Mouse (Mus musculus) spleen, adult 2 months (tissue): ENCODE results near the gene Car10. TPM values are rescaled to one million over a fixed set of nuclear protein-coding genes. Genes with fewer than 3 reads are reported as not detected.

ENCODE experiments used
- DNase-seq, 2 experiments: peaks; one replicate each; pipeline versions ENCODE4 v3.0.0 to v3.0.0-alpha.2; 2012 to 2021; ENCODE audit warnings: low spot score in 2 of 2, low read depth in 1 of 2
- H3K27ac ChIP-seq: fragments of 200-500 bp; 2 replicates; pipeline ENCODE4 v1.5.1; 2012; ENCODE audit warnings: low read length, inconsistent platforms; ENCODE audit not compliant: insufficient read depth
- H3K27me3 ChIP-seq: fragments of 200-500 bp; 2 replicates; pipeline ENCODE4 v1.6.1; 2012; ENCODE audit warnings: mild to moderate bottlenecking, moderate library complexity, low read length, inconsistent platforms; ENCODE audit not compliant: control insufficient read depth, insufficient read depth
- H3K36me3 ChIP-seq: fragments of 200-500 bp; 2 replicates; pipeline ENCODE4 v1.6.1; 2012; ENCODE audit warnings: mild to moderate bottlenecking, low read length, inconsistent platforms; ENCODE audit not compliant: control insufficient read depth, insufficient read depth
- H3K4me1 ChIP-seq: fragments of 200-500 bp; 2 replicates; pipeline ENCODE4 v1.6.1; 2011; ENCODE audit warnings: inconsistent platforms; ENCODE audit not compliant: control insufficient read depth, insufficient read depth, insufficient read length
- H3K4me3 ChIP-seq: fragments of 200-500 bp; 2 replicates; pipeline ENCODE4 v1.5.1; 2011; ENCODE audit warnings: mild to moderate bottlenecking, inconsistent platforms; ENCODE audit not compliant: insufficient read depth, insufficient read length; ENCODE audit errors: extremely low read depth
- CTCF ChIP-seq: fragments of 200-500 bp; IDR thresholded peaks from 2 replicates; pipeline ENCODE4 v1.5.1; 2011; ENCODE audit warnings: mild to moderate bottlenecking, inconsistent platforms; ENCODE audit not compliant: insufficient read depth, insufficient read length, insufficient replicate concordance; ENCODE audit errors: extremely low read depth
- POLR2A ChIP-seq: fragments of 200-500 bp; IDR thresholded peaks from 2 replicates; pipeline ENCODE4 v1.6.1; 2011; ENCODE audit warnings: low read depth, low read length, inconsistent platforms
- WGBS: fragments of 180-500 bp; shearing (Covaris S2); methylation state at CpG from one replicate; pipeline ENCODE4 v1.1.7; 2018; 5-methylcytosine and 5-hydroxymethylcytosine counted together
- polyA plus RNA-seq: library from polyadenylated mRNA; depleted of rRNA; stranded (reverse); fragments of >200 nt; gene quantifications from 2 replicates; pipeline ENCODE4 v1.2.3, GENCODE M21; 2012

Gene Car10
- polyA plus RNA-seq, 1 experiment, result not detected

GRCm38 (mm10) chr11:93309981-93310380, 212.2 kb downstream of the Car10 start:
- WGBS, result 80% methylated on average over 1 of the region's 1 CpGs
- Histone ChIP-seq H3K4me3 (no peak overlapping the region), H3K4me1 (no peaks in the 10 kb centered on the region), H3K27me3 (no peaks in the 10 kb centered on the region), H3K27ac (no peak overlapping the region), H3K36me3 (no peaks in the 10 kb centered on the region)
- no peak for TF ChIP-seq CTCF
- no peak for TF ChIP-seq POLR2A
- DNase-seq, result no peak

GRCm38 (mm10) chr11:93337756-93338155, 239.9 kb downstream of the Car10 start:
- DNase-seq, result no peak
- H3K36me3 ChIP-seq, result no peaks in the 10 kb centered on the region
- WGBS, result 90% methylated on average over 3 of the region's 3 CpGs
- no peak overlapping the region for H3K27ac ChIP-seq
- no peaks in the 10 kb centered on the region for H3K4me1 ChIP-seq
- no peak for TF ChIP-seq CTCF
- TF ChIP-seq POLR2A, result no peak
- H3K27me3 ChIP-seq, result no peaks in the 10 kb centered on the region
- no peak overlapping the region for H3K4me3 ChIP-seq

- no peak for DNase-seq
- H3K4me1 ChIP-seq, result no peaks in the 10 kb centered on the region
- no peaks in the 10 kb centered on the region for H3K27me3 ChIP-seq
- TF ChIP-seq POLR2A, result no peak
- TF ChIP-seq CTCF, result no peak
- 86% methylated on average over 3 of the region's 3 CpGs for WGBS
- no peak overlapping the region for H3K4me3 ChIP-seq
- no peaks in the 10 kb centered on the region for H3K36me3 ChIP-seq
- H3K27ac ChIP-seq, result no peak overlapping the region
These were observed 246.1 kb downstream of the Car10 start for GRCm38 (mm10) chr11:93343961-93344360.

GRCm38 (mm10) chr11:93344869-93345268, 247.0 kb downstream of the Car10 start:
- WGBS, result 74% methylated on average over 3 of the region's 3 CpGs
- DNase-seq, result no peak
- Histone ChIP-seq H3K4me3 (no peak overlapping the region), H3K4me1 (no peaks in the 10 kb centered on the region), H3K36me3 (no peaks in the 10 kb centered on the region), H3K27me3 (no peaks in the 10 kb centered on the region), H3K27ac (no peak overlapping the region)
- TF ChIP-seq CTCF (no peak), POLR2A (no peak)

- Histone ChIP-seq H3K27ac (no peak overlapping the region), H3K4me3 (no peak overlapping the region), H3K36me3 (no peaks in the 10 kb centered on the region), H3K27me3 (no peaks in the 10 kb centered on the region), H3K4me1 (no peaks in the 10 kb centered on the region)
- TF ChIP-seq CTCF (no peak), POLR2A (no peak)
- DNase-seq, result no peak
- WGBS, result 81% methylated on average over 2 of the region's 2 CpGs
These were observed 263.7 kb downstream of the Car10 start for GRCm38 (mm10) chr11:93361576-93361975.

GRCm38 (mm10) chr11:93364171-93364570, 266.3 kb downstream of the Car10 start:
- no peaks in the 10 kb centered on the region for H3K36me3 ChIP-seq
- TF ChIP-seq CTCF (no peak), POLR2A (no peak)
- H3K4me3 ChIP-seq, result no peak overlapping the region
- DNase-seq, result no peak
- no peaks in the 10 kb centered on the region for H3K4me1 ChIP-seq
- H3K27me3 ChIP-seq, result no peaks in the 10 kb centered on the region
- H3K27ac ChIP-seq, result no peak overlapping the region

GRCm38 (mm10) chr11:93367244-93367643, 269.4 kb downstream of the Car10 start:
- WGBS, result 56% methylated on average over 4 of the region's 4 CpGs
- no peaks in the 10 kb centered on the region for H3K4me1 ChIP-seq
- H3K36me3 ChIP-seq, result no peaks in the 10 kb centered on the region
- H3K27me3 ChIP-seq, result no peaks in the 10 kb centered on the region
- DNase-seq, result no peak
- TF ChIP-seq POLR2A (no peak), CTCF (no peak)
- no peak overlapping the region for H3K4me3 ChIP-seq
- no peak overlapping the region for H3K27ac ChIP-seq

- Histone ChIP-seq H3K27me3 (no peaks in the 10 kb centered on the region), H3K36me3 (no peaks in the 10 kb centered on the region), H3K27ac (no peak overlapping the region), H3K4me1 (no peaks in the 10 kb centered on the region), H3K4me3 (no peak overlapping the region)
- WGBS, result 88% methylated on average over 5 of the region's 5 CpGs
- no peak for TF ChIP-seq POLR2A
- no peak for TF ChIP-seq CTCF
- no peak for DNase-seq
These were observed 269.9 kb downstream of the Car10 start for GRCm38 (mm10) chr11:93367740-93368139.
